25 mouse cellular contexts compared by ENCODE assay signal in the genomic region with DNA sequence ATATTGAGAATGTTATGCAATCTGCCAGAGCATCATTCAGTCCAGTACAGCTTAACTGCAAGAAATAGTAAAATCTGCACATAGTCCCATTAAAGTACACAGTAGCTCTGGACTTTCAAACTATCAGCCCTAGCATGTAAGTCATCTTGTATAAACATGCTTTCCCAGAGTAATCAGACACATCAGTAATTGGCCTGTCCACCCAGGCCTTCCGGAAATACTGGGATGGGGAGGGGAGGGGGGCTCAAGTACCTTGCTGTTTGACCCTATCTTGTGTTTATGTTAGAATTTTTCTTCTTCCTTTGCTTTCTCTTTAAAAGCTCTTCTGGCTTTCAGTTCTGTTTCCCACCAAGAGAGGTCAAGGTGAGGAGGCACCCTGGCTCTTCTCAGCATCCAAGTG. TPM values are rescaled to one million over a fixed set of nuclear protein-coding genes. Genes with fewer than 3 reads are reported as not detected.
DNase-seq lines count a peak whose midpoint lies in the region; ATAC-seq lines count a peak whose summit lies in the region.
"Had no signal": no experiment of that assay in that cellular context is flagged by ENCODE, and none has a peak within 500 bp of the region (broad histone marks: within the 10 kb centered on the region; RNA-seq: fewer than 3 reads in every experiment).

No protein-coding gene starts in this region.

- H3K4me3 ChIP-seq in heart, embryonic 14.5 days (ENCODE audit: control insufficient read depth in 1 of 2, insufficient read depth in 1 of 2, low read depth in 1 of 2, low read length in 2 of 2) = peak overlapping the region; percentile 50 to 53
- H3K4me3 ChIP-seq in kidney, embryonic 14.5 days (ENCODE audit: low read length) = no peak overlapping the region
- no peak overlapping the region for H3K4me3 ChIP-seq in embryonic facial prominence, embryonic 10.5 days
- H3K4me3 ChIP-seq in intestine, embryonic 15.5 days (replicated peaks) = no peak overlapping the region
- H3K4me3 ChIP-seq: embryonic facial prominence, embryonic 12.5 days; layer of hippocampus, adult 2 months; midbrain, embryonic 15.5 days; neural tube, embryonic 12.5 days had no signal

- H3K4me1 ChIP-seq in heart, embryonic 14.5 days (ENCODE audit: control insufficient read depth in 2 of 2, insufficient read depth in 2 of 2, low read length in 2 of 2) = peaks cover 10 to 13% of the 10 kb centered on the region in 2 experiments
- H3K4me1 ChIP-seq in kidney, embryonic 14.5 days (ENCODE audit: control insufficient read depth, insufficient read depth, low read length) = 0 out of 2 replicates have a peak, but pooled peaks cover 13% of the 10 kb centered on the region
- peaks cover 8% of the 10 kb centered on the region for H3K4me1 ChIP-seq in embryonic facial prominence, embryonic 10.5 days
- peaks cover 9% of the 10 kb centered on the region; the same call in 1 of the 2 replicates for H3K4me1 ChIP-seq in intestine, embryonic 15.5 days (replicated peaks)
- H3K4me1 ChIP-seq: embryonic facial prominence, embryonic 12.5 days; midbrain, embryonic 15.5 days; neural tube, embryonic 12.5 days had no signal

- H3K36me3 ChIP-seq in heart, embryonic 14.5 days (ENCODE audit: control insufficient read depth, insufficient read depth, low read length) = no peaks in the 10 kb centered on the region
- no peaks in the 10 kb centered on the region for H3K36me3 ChIP-seq in kidney, embryonic 14.5 days (ENCODE audit: control insufficient read depth, insufficient read depth, low read length)
- no peaks in the 10 kb centered on the region for H3K36me3 ChIP-seq in embryonic facial prominence, embryonic 10.5 days (replicated peaks)
- no peaks in the 10 kb centered on the region for H3K36me3 ChIP-seq in intestine, embryonic 15.5 days
- H3K36me3 ChIP-seq: embryonic facial prominence, embryonic 12.5 days; midbrain, embryonic 15.5 days; neural tube, embryonic 12.5 days had no signal

- no peaks in the 10 kb centered on the region for H3K9me3 ChIP-seq in heart, embryonic 14.5 days (ENCODE audit: control insufficient read depth, low read length)
- no peaks in the 10 kb centered on the region for H3K9me3 ChIP-seq in kidney, embryonic 14.5 days (ENCODE audit: control insufficient read depth, low read length)
- no peaks in the 10 kb centered on the region for H3K9me3 ChIP-seq in embryonic facial prominence, embryonic 10.5 days
- H3K9me3 ChIP-seq in intestine, embryonic 15.5 days = no peaks in the 10 kb centered on the region
- H3K9me3 ChIP-seq: embryonic facial prominence, embryonic 12.5 days; midbrain, embryonic 15.5 days; neural tube, embryonic 12.5 days had no signal

- WGBS in heart, embryonic 14.5 days = 21% methylated on average over 1 of the region's 1 CpGs
- WGBS in kidney, embryonic 14.5 days = 33% methylated on average over 1 of the region's 1 CpGs
- 53% methylated on average over 1 of the region's 1 CpGs for WGBS in embryonic facial prominence, embryonic 10.5 days
- 22% methylated on average over 1 of the region's 1 CpGs for WGBS in intestine, embryonic 15.5 days

- DNase-seq in heart, adult 9 months (ENCODE audit: low spot score in 2 of 2) = no peak
- DNase-seq in kidney, adult 18-20 months = no peak
- DNase-seq in embryonic facial prominence, embryonic 10.5 days (ENCODE audit: low spot score) = no peak
- DNase-seq in lung, adult 18-20 months = no peak
- DNase-seq: adrenal gland, adult 8-10 months; cerebellum, adult 18-20 months; cerebellum, postnatal 14 days; forebrain, postnatal 0 days; gastrocnemius, postnatal 14 days; kidney, adult 8-10 months; layer of hippocampus, postnatal 36 days; right cerebral cortex, postnatal 14 days; spleen, adult 18-20 months; thymus, adult 2 months; thymus, postnatal 4 days had no signal

- H3K27ac ChIP-seq in heart, embryonic 14.5 days (replicated peaks in 1 of 2; ENCODE audit: control insufficient read depth in 1 of 2, insufficient read depth in 1 of 2, low read depth in 2 of 2, low read length in 2 of 2) = peak overlapping the region; percentile 95 to 96
- peak overlapping the region; percentile 65; the same call in 1 of the 2 replicates for H3K27ac ChIP-seq in kidney, embryonic 14.5 days (ENCODE audit: low read depth, low read length)
- peak overlapping the region; percentile 61 for H3K27ac ChIP-seq in embryonic facial prominence, embryonic 10.5 days (replicated peaks)
- H3K27ac ChIP-seq in intestine, embryonic 15.5 days = no peak overlapping the region; the same call in 1 of the 2 replicates
- H3K27ac ChIP-seq: embryonic facial prominence, embryonic 12.5 days; layer of hippocampus, adult 2 months; macrophage; midbrain, embryonic 15.5 days; neural tube, embryonic 12.5 days had no signal

- peak overlapping the region; percentile 63 for H3K4me2 ChIP-seq in heart, embryonic 14.5 days (ENCODE audit: low read length)
- H3K4me2 ChIP-seq in kidney, embryonic 14.5 days (replicated peaks; ENCODE audit: low read depth, low read length) = peak overlapping the region; percentile 15; the same call in 1 of the 2 replicates
- no peak overlapping the region for H3K4me2 ChIP-seq in intestine, embryonic 15.5 days (replicated peaks)
- H3K4me2 ChIP-seq: embryonic facial prominence, embryonic 12.5 days; midbrain, embryonic 15.5 days; neural tube, embryonic 12.5 days had no signal

- H3K9ac ChIP-seq in heart, embryonic 14.5 days (ENCODE audit: low read length) = peak overlapping the region; percentile 85
- H3K9ac ChIP-seq in kidney, embryonic 14.5 days (ENCODE audit: low read depth, low read length) = no peak overlapping the region
- H3K9ac ChIP-seq in intestine, embryonic 15.5 days = no peak overlapping the region
- H3K9ac ChIP-seq: embryonic facial prominence, embryonic 12.5 days; forebrain, postnatal 0 days; midbrain, embryonic 15.5 days; neural tube, embryonic 12.5 days had no signal

- H3K27me3 ChIP-seq in heart, embryonic 14.5 days (ENCODE audit: control insufficient read depth, insufficient read depth, low read length) = no peaks in the 10 kb centered on the region
- H3K27me3 ChIP-seq in kidney, embryonic 14.5 days (ENCODE audit: control insufficient read depth, insufficient read depth, low read length) = no peaks in the 10 kb centered on the region
- no peaks in the 10 kb centered on the region for H3K27me3 ChIP-seq in embryonic facial prominence, embryonic 10.5 days (replicated peaks; ENCODE audit: low read depth, poor library complexity, severe bottlenecking)
- no peaks in the 10 kb centered on the region for H3K27me3 ChIP-seq in intestine, embryonic 15.5 days (replicated peaks)
- H3K27me3 ChIP-seq: embryonic facial prominence, embryonic 12.5 days; midbrain, embryonic 15.5 days; neural tube, embryonic 12.5 days had no signal

- ATAC-seq in heart, embryonic 14.5 days (ENCODE audit: insufficient number of reproducible peaks, insufficient read depth, low FRiP score, low read depth) = no peak
- ATAC-seq in kidney, embryonic 14.5 days (ENCODE audit: low FRiP score, low TSS enrichment) = peak; percentile 41
- ATAC-seq in intestine, embryonic 15.5 days = peak; percentile 47; the same call in 1 of the 2 replicates
- ATAC-seq: forebrain, postnatal 0 days; hindbrain, embryonic 16.5 days; lung, postnatal 0 days; midbrain, embryonic 15.5 days had no signal

RNA-seq across cellular contexts. Expression of gene Fhl2, which starts 0.7 kb away (rescaled TPM):
- 358 and 365 TPM in 2 replicates for polyA plus RNA-seq in heart, embryonic 14.5 days (2014; fragmentation: Nextera tagmentation; extraction: Ambion mirVana)
- 74.1 and 87.6 TPM in 2 replicates for polyA plus RNA-seq in kidney, embryonic 14.5 days (2014; fragmentation: Nextera tagmentation; extraction: Ambion mirVana)
- polyA plus RNA-seq in embryonic facial prominence, embryonic 10.5 days (2016; fragmentation: Nextera tagmentation; extraction: Ambion mirVana) = 10.7 and 11.2 TPM in 2 replicates
- polyA plus RNA-seq in intestine, embryonic 15.5 days (2015; fragmentation: Nextera tagmentation; extraction: Ambion mirVana) = 54.5 and 58.0 TPM in 2 replicates
- polyA plus RNA-seq: macrophage had no signal

Comparison
In these comparisons a context has a peak if more than half of its experiments do, and no peak if none do; other contexts are left out.
1. H3K4me3 ChIP-seq: peak in heart, embryonic 14.5 days (2 of 2); none in kidney, embryonic 14.5 days (single experiment), embryonic facial prominence, embryonic 10.5 days (single experiment) and intestine, embryonic 15.5 days (single experiment).